Mouse (Mus musculus) activated CD4-positive, CD25-positive, alpha-beta regulatory T cell (primary cell): ENCODE measurements around the gene Tmem265. TPM values are rescaled to one million over a fixed set of nuclear protein-coding genes. Genes with fewer than 3 reads are reported as not detected.

ENCODE experiments used
- polyA plus RNA-seq, 2 experiments: library from polyadenylated mRNA; unstranded; fragments of 100-300 nt; shearing (Covaris generic); gene quantifications; one replicate each; pipeline ENCODE4 v1.2.1; 2017

Tmem265 gene
- 10 to 100 TPM; 12.1 to 19.3 TPM for polyA plus RNA-seq

DNA sequence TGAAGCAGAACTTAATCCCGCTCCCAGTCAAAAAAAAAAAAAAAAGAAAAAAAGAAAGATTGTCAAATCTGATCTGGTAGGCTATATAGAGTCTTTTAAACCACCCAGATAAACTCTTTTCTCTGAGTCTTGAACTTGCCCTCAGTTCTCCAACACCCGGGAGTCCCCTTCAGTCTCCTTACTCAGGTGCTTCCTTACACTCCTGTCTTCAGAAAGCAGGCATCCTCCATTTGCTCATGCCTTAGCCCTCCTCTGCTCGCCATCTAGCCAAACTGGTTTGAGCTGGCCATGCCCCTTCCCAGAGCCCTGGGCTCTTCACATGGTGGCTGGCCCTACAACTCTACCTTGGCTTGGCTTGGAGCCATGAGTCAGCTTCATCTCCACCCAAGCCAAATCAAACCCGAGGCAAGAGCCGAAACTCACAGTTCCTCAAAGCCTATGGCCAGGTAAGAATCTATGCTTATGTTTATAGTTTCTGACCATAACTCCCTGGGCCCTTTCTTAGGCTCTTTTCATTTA lies at the start of gene Tmem265:
Gene Tmem265 (plus strand): TSS at position 51 of the 519 bp plus-strand sequence.

DNA sequence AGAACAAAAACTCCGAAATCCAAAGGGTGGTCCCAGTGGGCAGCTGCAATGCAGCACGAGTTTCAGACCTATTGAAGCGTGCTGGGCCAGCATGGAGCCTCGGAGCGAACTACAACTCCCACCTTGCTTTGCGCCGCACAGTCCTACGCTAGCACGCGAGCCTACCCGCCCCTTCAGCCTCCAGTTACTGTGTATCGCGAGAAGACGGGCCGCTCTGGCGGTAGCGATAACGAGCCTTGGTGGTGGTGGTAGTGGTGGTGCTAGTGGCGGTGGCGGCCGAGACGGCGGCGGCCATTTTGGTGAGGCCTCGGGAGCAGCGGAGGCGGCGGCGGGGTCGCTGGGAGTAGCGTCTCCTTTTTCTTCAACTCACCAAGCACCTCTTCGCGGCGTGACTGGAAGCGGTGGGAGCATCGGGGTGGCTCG lies 49.4 kb upstream of the Tmem265 start, which contains the start of gene Srcap:
Gene Srcap (plus strand): TSS at position 176 of the 423 bp plus-strand sequence.

GRCm38 (mm10) chr7:127519284-127519683 lies 41.9 kb upstream of the Tmem265 start, which contains the start of gene Gm42715:
Gene Gm42715 (plus strand): TSS chr7:127519584.

DNA sequence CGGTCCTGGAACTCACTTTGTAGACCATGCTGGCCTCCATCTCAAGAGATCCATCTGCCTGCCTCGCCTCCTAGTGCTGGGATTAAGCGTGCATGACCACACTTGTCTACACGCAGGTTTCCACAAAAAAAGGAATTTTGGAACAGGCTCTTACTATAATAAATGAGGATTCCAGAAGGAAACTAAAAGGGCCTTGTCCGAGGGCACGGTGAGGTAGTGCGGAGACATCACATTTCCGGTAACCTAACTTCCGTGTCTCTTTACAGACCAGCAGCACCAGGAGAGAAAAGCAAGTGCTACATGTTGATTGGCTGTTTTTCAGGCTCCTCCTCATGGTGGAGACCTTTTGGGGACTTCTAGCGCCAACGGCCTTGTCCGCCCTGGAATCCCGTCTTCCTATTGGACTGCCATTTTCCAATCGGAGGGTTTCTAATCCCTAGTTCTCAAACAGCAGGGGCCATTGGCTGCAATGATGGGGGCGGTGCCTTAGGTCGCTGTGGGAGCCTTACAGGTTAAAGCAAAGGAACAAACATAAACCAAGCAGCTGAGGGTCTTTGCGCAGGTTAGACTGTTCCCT lies 11.8 kb downstream of the Tmem265 start, which contains the start of gene Phkg2:
Gene Phkg2 (plus strand): TSS at position 446 of the 577 bp plus-strand sequence.

DNA sequence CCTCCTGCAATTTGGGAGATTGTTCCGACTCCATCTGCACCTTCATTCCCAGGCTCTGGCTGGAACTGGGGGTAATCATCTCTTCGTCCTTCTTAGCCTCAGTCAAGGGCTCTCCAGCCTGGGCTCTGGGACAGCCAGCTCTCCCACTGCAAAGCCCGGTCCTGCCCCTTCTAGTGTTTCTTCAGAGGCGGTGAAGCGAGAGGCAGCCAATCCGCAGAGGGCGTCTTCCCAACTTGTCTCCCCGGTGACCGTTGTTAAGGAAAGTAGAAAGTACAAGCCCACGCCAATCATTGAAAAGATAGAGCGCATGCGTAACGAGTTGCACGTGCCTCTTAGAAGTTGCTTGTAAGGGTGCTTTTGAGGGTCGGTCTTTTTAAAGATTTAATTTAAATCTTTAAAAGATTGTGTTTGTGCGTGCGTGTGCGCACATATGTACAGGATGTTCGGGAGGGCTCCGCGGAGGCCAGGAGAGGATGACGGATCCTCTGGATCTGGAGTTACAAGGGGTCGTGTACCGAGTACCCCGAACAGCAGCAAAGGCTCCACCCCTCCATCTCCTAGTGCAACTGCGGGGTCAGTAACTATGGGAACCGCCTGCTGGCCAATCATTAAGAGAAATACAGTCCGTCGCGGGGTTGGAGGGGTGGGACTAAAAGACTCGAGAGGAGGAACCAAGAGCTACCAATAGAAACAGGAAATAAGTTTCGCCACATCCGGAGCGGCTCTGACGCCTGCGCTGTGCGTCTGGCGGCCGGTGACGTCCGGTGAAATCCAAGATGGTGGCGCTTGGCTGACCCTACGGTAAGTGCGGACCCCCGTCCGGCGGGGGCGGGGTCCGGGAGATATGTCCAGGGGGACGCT lies 27.1 kb downstream of the Tmem265 start, which contains the start of the genes Ccdc189 and Rnf40:
Gene Ccdc189 (minus strand): TSS at position 585 of the 861 bp plus-strand sequence.
Gene Rnf40 (plus strand): TSS at position 757 of the 861 bp plus-strand sequence.

GRCm38 (mm10) chr7:127614891-127615843 lies 54.0 kb downstream of the Tmem265 start, which contains the start of gene Zfp629:
Gene Zfp629 (minus strand): TSS chr7:127615797.

Other genes with a start within 250 kb of the Tmem265 start
- gene Zfp768, start 215.8 kb upstream of the Tmem265 start, polyA plus RNA-seq: under 1 TPM in 1 of 2 experiments, not detected in 1; 0.76 TPM
- gene Zfp747, start 185.3 kb upstream of the Tmem265 start, polyA plus RNA-seq: 10 to 100 TPM; 16.2 to 23.4 TPM
- 1 to 10 TPM; 6.8 to 7.3 TPM for gene 9130019O22Rik, start 174.2 kb upstream of the Tmem265 start, polyA plus RNA-seq
- 1 to 10 TPM; 7.3 to 7.4 TPM for gene E430018J23Rik, start 167.8 kb upstream of the Tmem265 start, polyA plus RNA-seq
- gene Zfp764, start 154.6 kb upstream of the Tmem265 start, polyA plus RNA-seq: 10 to 100 TPM in 1 of 2 experiments, 1 to 10 TPM in 1; 8.4 to 11.7 TPM
- 10 to 100 TPM; 32.1 to 53.1 TPM for gene Zfp688, start 139.3 kb upstream of the Tmem265 start, polyA plus RNA-seq
- gene Zfp689, start 112.2 kb upstream of the Tmem265 start, polyA plus RNA-seq: 1 to 10 TPM; 6.9 to 7.4 TPM
- gene Prr14, start 101.8 kb upstream of the Tmem265 start, polyA plus RNA-seq: 100 to 1,000 TPM; 113 to 128 TPM
- 10 to 100 TPM; 19.8 to 25.7 TPM for gene Fbrs, start 82.2 kb upstream of the Tmem265 start, polyA plus RNA-seq
- gene Srcap, start 49.4 kb upstream of the Tmem265 start, polyA plus RNA-seq: 10 to 100 TPM; 50.5 to 51.8 TPM
- gene Gm42715, start 41.8 kb upstream of the Tmem265 start, polyA plus RNA-seq: 1 to 10 TPM; 5.9 to 7.6 TPM
- gene Phkg2, start 11.9 kb downstream of the Tmem265 start, polyA plus RNA-seq: 100 to 1,000 TPM; 109 to 114 TPM
- 1 to 10 TPM in 1 of 2 experiments, under 1 TPM in 1; 0.23 to 1.2 TPM for gene Ccdc189, start 27.2 kb downstream of the Tmem265 start, polyA plus RNA-seq
- 100 to 1,000 TPM in 1 of 2 experiments, 10 to 100 TPM in 1; 62.0 to 103 TPM for gene Rnf40, start 27.4 kb downstream of the Tmem265 start, polyA plus RNA-seq
- under 1 TPM; 0.49 to 0.92 TPM for gene Zfp629, start 54.4 kb downstream of the Tmem265 start, polyA plus RNA-seq
- gene Bcl7c, start 147.5 kb downstream of the Tmem265 start, polyA plus RNA-seq: 10 to 100 TPM; 71.9 to 74.6 TPM
- not detected for gene Ctf1, start 151.3 kb downstream of the Tmem265 start, polyA plus RNA-seq
- gene Ctf2, start 170.8 kb downstream of the Tmem265 start, polyA plus RNA-seq: not detected
- gene Fbxl19, start 183.2 kb downstream of the Tmem265 start, polyA plus RNA-seq: 1 to 10 TPM in 1 of 2 experiments, under 1 TPM in 1; 0.74 to 1.4 TPM
- gene Orai3, start 208.4 kb downstream of the Tmem265 start, polyA plus RNA-seq: 10 to 100 TPM; 22.3 to 32.9 TPM
- gene Setd1a, start 215.3 kb downstream of the Tmem265 start, polyA plus RNA-seq: 1 to 10 TPM; 4.1 to 4.4 TPM
- not detected for gene Gm49388, start 224.2 kb downstream of the Tmem265 start, polyA plus RNA-seq
- gene Hsd3b7, start 239.2 kb downstream of the Tmem265 start, polyA plus RNA-seq: 1 to 10 TPM; 1.5 to 6.4 TPM